Mouse (Mus musculus) retina, embryonic 14.5 days (tissue): Measurements from ENCODE around the gene Irak2.
"Not testable (repeated sequence)": the region's sequence is repeated elsewhere in the genome, so short reads cannot be mapped to it uniquely, and the experiment has no call there.

Experiments
- DNase-seq: peaks from one replicate; pipeline ENCODE4 v3.0.0-alpha.2; 2015; ENCODE audit warnings: low spot score

The Irak2 gene

DNA sequence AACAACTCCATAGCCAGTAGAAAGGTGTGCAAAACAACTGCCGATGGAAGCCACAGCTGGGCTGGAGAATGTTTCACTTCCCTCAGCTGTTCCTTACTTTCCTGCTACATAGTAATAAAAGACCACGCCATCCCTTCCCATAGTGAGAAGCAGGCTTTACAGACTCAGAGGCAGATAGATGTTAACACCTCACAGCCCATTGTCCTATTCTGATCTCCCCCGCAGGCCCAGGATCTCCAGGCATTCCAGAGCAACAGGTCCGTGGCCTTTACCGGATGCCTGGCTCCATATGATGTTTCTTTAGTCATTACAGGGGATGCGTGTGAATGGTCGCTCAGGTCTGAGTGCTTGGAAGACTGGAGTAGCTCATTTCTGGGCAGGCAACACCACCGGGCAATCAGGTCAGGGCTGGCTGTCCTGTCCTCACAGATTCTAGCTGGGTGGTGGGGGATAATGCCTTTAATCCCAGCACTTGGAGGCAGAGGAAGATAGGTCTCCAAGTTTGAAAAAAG lies 29.4 kb downstream of the Irak2 start:
- no peak for DNase-seq

GRCm38 (mm10) chr6:113668287-113669154 lies 30.3 kb downstream of the Irak2 start:
- peak; percentile 34 for DNase-seq

- no peak for DNase-seq
These were observed 31.6 kb downstream of the Irak2 start for GRCm38 (mm10) chr6:113669821-113670220.

DNA sequence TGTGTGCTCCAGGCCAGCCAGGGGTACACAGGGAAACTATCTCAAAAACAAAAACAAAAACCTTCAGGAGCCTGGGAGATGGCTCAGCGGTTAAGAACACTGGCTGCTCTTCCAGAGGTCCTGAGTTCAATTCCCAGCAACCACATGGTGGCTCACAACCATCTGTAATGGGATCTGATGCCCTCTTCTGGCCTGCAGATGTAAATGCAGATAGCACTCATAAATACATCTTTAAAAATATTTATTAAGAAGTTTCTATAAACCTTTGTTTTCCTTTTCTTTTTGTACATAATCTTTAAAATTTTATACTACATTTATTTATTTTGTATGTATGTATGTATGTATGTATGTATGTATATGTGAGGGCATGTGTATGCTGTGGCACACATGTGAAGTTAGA lies 33.8 kb downstream of the Irak2 start:
- DNase-seq, result not testable (repeated sequence)

DNA sequence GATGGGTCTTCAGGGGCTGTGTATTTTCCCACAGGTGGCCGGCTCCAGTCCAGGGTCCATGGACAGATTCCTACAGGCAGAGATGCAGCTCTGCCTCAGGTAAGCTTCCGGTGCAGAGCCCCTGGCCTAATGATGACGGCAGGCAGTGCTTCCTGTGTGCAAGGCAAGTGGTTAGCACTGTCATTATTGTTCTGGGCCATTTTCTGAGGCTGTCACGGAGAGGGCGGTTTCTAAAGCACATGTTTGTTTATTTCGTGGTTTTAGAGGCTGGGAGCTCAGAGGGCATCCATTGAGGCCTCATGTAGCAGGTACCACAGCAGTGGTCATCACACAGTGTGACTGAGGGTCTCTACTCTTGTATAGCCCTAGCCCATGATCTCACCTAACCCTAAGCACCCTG lies 34.7 kb downstream of the Irak2 start:
- no peak for DNase-seq

DNA sequence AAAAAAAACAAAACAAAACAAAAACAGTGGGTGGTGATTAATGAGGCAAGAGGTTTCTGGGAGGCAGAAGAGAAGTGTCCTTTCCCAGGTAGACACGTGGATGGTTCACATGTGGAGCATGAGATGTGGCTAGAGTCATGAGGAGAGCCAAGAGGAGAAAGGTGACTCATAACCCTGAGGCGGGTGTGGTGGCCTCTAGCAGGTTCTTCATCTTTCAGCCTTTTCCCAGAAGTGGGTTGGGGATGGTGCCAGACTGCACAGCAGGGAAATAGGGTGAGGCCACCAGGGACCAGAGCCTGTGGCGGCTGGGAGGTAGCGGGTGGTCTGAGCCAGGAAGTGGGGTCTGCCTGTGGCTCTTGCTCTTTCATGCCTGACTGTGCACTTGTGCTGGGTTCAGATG lies 37.0 kb downstream of the Irak2 start:
- no peak for DNase-seq

GRCm38 (mm10) chr6:113675991-113676390 lies 37.7 kb downstream of the Irak2 start:
- no peak for DNase-seq

GRCm38 (mm10) chr6:113677070-113677734 lies 38.9 kb downstream of the Irak2 start:
- DNase-seq, result no peak

GRCm38 (mm10) chr6:113678246-113679012 lies 40.2 kb downstream of the Irak2 start:
- DNase-seq, result peak; percentile 54

- no peak for DNase-seq
These were observed 41.8 kb downstream of the Irak2 start for GRCm38 (mm10) chr6:113679993-113680566.

DNA sequence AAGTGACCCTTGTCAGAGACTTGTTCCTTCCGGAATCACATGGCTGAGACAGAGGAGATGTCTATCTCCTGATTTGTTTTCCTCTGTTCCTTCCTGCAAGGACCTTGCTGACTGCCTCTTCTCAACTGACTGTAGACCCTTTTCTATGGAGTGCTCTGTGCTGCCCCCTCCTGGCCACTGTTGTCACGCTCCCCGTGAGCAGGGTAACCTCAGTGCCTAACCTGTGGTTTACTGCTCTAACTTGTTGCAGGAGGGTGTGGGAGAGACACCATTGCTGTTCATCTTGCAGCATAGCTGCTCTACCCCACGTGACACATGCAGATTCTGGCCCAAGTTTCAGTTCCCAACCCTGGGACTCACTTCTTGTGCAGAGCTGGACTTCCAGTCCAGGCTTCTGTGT lies 43.0 kb downstream of the Irak2 start:
- DNase-seq, result peak; percentile 89

DNA sequence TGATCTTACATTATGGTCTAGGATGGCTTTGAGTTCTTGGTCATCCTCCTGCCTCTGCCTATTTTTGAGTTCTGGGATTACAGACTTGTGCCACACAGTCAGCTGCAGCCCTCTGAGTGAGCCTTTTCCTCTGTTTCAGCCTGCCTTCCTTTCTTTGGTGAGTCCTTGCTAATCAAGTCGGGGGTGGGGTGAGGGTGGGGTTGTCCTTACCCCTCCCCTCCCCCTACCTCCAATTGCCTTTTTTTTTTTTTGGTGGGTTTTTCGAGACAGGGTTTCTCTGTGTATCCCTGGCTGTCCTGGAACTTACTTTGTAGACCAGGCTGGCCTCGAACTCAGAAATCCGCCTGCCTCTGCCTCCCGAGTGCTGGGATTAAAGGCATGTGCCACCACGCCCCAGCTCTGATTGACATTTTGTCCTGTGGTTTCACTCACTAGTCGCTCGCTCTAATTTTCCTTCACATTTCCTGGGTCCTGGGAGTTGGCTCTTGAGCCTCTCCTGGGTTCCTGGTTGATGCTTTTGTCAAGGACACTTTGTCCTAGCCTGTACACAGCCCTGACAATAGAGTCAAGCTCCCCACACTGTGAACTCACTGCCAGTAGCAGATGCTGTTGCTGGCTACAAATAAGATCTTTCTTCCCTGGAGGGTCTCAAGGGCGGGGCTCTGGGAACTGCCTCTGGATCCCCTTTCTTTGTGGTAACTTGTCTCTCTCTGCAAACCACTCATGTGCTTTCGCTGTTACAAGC lies 45.0 kb downstream of the Irak2 start:
- no peak for DNase-seq

- DNase-seq, result no peak
These were observed 48.4 kb downstream of the Irak2 start for GRCm38 (mm10) chr6:113686551-113687125.

DNA sequence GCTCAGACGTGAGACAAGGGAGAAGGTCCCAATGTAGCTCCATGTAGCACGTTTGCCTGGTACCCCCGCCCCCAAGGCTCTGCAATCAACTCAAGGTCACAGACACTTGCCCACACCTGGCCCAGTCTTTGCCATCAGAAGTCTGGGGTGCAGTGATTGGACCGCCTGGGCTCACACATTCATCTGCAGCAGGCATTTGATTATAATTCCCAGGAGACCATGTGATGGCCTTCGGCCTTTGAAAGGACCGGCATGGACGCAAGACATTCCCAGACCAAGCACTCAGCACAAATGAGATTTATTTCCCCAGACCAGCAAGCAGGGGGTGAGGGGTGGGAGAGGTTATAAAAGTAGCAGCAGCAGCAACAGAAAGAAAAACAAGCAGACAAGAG lies 51.7 kb downstream of the Irak2 start:
- DNase-seq, result peak; percentile 29

GRCm38 (mm10) chr6:113690400-113691083 lies 52.3 kb downstream of the Irak2 start:
- DNase-seq, result peak; percentile 33

- DNase-seq, result no peak
These were observed 52.8 kb downstream of the Irak2 start for GRCm38 (mm10) chr6:113691084-113691462.

DNA sequence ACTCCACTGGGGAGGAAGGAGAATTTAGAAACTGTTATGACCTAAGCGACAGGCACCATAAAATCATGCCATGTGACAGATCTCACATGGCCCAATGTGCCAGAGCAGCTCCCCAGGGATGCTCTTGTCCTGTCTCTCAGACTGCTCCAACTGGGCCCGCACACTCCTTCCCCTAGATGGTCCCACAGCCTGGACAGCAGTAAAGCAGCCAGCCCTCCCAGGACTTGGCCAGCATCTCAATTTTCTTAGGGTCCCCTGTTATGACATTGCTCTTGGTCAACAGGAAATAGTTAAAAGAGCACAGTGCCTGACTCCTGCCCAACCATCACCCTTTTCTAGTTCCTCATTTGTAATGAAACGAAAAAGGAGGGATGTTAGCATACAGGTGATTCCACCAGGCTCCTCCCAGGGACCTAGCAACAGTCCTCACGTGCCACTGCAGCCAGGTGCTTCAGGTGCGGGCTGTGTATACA lies 54.4 kb downstream of the Irak2 start:
- no peak for DNase-seq

DNA sequence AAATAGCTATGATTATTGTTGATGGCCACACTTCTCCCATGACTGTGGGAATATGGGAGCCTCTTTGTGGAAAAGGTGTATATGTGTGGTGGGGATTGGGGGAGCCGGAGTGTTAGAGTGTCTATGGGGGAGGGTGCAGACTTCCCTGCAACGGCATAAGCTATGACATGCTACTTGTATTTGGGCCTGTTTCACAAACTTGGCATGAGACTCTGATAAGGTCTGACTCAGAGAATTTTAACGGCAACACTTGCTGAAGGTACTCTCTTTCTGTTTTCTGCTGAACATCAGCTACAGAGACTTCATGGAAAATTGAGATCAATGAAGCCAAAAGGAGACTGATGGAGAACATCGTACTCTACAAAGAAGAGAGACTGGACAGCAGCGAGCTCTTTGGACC lies 55.1 kb downstream of the Irak2 start:
- DNase-seq, result no peak

DNA sequence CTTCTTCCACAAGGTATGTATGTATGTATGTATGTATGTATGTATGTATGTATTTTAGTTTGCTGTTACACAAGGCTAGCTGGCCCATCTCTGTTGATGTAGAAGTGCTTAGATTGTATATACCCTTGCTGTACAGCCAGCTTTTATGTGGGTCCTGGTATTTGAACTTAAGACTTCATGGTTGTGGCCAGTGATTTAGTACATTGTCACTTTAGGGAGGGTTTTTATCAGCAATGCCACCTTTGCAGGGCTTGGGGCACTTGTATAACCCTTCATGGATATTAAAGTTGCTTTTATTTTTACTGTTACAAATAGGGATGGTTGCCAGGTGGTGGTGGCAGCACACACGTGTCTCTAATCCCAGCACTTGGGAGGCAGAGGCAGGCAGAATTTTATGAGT lies 56.9 kb downstream of the Irak2 start:
- DNase-seq, result no peak

GRCm38 (mm10) chr6:113695766-113696355 lies 57.6 kb downstream of the Irak2 start:
- no peak for DNase-seq
